Mouse (Mus musculus) right cerebral cortex, postnatal 4 days (tissue): ENCODE data around the gene Gamt.
"Not testable (repeated sequence)": the region's sequence is repeated elsewhere in the genome, so short reads cannot be mapped to it uniquely, and the experiment has no call there.

Source experiments
- DNase-seq: peaks from one replicate; pipeline ENCODE4 v3.0.0-alpha.2; 2022

Gamt gene

GRCm38 (mm10) chr10:80257936-80258335, 2.9 kb downstream of the Gamt start:
- no peak for DNase-seq

GRCm38 (mm10) chr10:80255881-80256535, 4.8 kb downstream of the Gamt start:
- DNase-seq, result peak; percentile 47

- no peak for DNase-seq
These were observed 6.2 kb downstream of the Gamt start for GRCm38 (mm10) chr10:80254331-80255297.

GRCm38 (mm10) chr10:80253551-80253950, 7.3 kb downstream of the Gamt start:
- DNase-seq, result no peak

GRCm38 (mm10) chr10:80252493-80253274, 8.1 kb downstream of the Gamt start:
- no peak for DNase-seq

- DNase-seq, result no peak
These were observed 8.8 kb downstream of the Gamt start for GRCm38 (mm10) chr10:80252011-80252410.

- no peak for DNase-seq
These were observed 10.2 kb downstream of the Gamt start for GRCm38 (mm10) chr10:80250573-80250972.

GRCm38 (mm10) chr10:80250059-80250458, 10.8 kb downstream of the Gamt start:
- no peak for DNase-seq

- DNase-seq, result peak; percentile 94
These were observed 11.7 kb downstream of the Gamt start, which contains the start of gene Ndufs7 for GRCm38 (mm10) chr10:80248971-80249640. Gene Ndufs7, plus strand, starts transcription at chr10:80249121.

GRCm38 (mm10) chr10:80248437-80248836, 12.4 kb downstream of the Gamt start:
- not testable (repeated sequence) for DNase-seq

- DNase-seq, result no peak
These were observed 13.0 kb downstream of the Gamt start for GRCm38 (mm10) chr10:80247849-80248248.

GRCm38 (mm10) chr10:80245600-80245999, 15.2 kb downstream of the Gamt start:
- peak; percentile 82 for DNase-seq

- no peak for DNase-seq
These were observed 15.9 kb downstream of the Gamt start for GRCm38 (mm10) chr10:80244791-80245399.

GRCm38 (mm10) chr10:80242607-80243006, 18.2 kb downstream of the Gamt start:
- DNase-seq, result no peak

- DNase-seq, result no peak
These were observed 18.7 kb downstream of the Gamt start for GRCm38 (mm10) chr10:80242088-80242487.

GRCm38 (mm10) chr10:80239791-80240190, 21.0 kb downstream of the Gamt start:
- no peak for DNase-seq

- no peak for DNase-seq
These were observed 22.5 kb downstream of the Gamt start for GRCm38 (mm10) chr10:80238306-80238705.

GRCm38 (mm10) chr10:80237020-80237419, 23.8 kb downstream of the Gamt start:
- no peak for DNase-seq

- DNase-seq, result no peak
These were observed 24.5 kb downstream of the Gamt start for GRCm38 (mm10) chr10:80236145-80236825.

GRCm38 (mm10) chr10:80227877-80228775, 32.7 kb downstream of the Gamt start:
- DNase-seq, result peak; percentile 60
